Mouse (Mus musculus): ENCODE data around the gene Bcl9l.

- TF ChIP-seq POLR2A (IDR thresholded peaks at IDR 0.05; ENCODE audit: low read depth, low read length) (no peak), CTCF (IDR thresholded peaks at IDR 0.05; ENCODE audit: extremely low read depth, insufficient read length, insufficient replicate concordance, low read depth, low read length) (no peak)
These were observed 34.7 kb downstream of the Bcl9l start for GRCm38 (mm10) chr9:44517368-44517767.

Data from small intestine, adult 2 months (tissue).